Mouse (Mus musculus) stomach, postnatal 0 days (tissue): ENCODE results near the gene Traf3ip2. TPM values are rescaled to one million over a fixed set of nuclear protein-coding genes. Genes with fewer than 3 reads are reported as not detected.

Experiments
- ATAC-seq: fragments of 200-750 bp; cut with Nextera tagmentation; 2 replicates; pipeline ENCODE4 v1.8.0; 2017; ENCODE audit not compliant: low FRiP score, low TSS enrichment
- DNase-seq: peaks from one replicate; pipeline ENCODE4 v3.0.0-alpha.2; 2016; ENCODE audit warnings: low spot score
- H3K27ac ChIP-seq: fragments of 300-500 bp; sonication (generic); replicated peaks from 2 replicates; pipeline ENCODE4 v1.5.1; 2014; ENCODE audit warnings: mild to moderate bottlenecking, control low read depth
- H3K27me3 ChIP-seq: fragments of 300-500 bp; sonication (generic); 2 replicates; pipeline ENCODE4 v1.6.1; 2014; ENCODE audit warnings: low read length; ENCODE audit not compliant: control insufficient read depth, insufficient read depth
- H3K36me3 ChIP-seq: fragments of 300-500 bp; sonication (generic); 2 replicates; pipeline ENCODE4 v1.6.1; 2014; ENCODE audit warnings: low read length, mixed read lengths; ENCODE audit not compliant: control insufficient read depth, insufficient read depth
- H3K4me1 ChIP-seq: fragments of 300-500 bp; sonication (generic); replicated peaks from 2 replicates; pipeline ENCODE4 v1.6.1; 2014; ENCODE audit warnings: antibody characterized with exemption; ENCODE audit not compliant: control insufficient read depth, insufficient read depth
- H3K4me2 ChIP-seq: fragments of 300-500 bp; sonication (generic); replicated peaks from 2 replicates; pipeline ENCODE4 v1.6.1; 2014; ENCODE audit warnings: low read depth, mild to moderate bottlenecking, control low read depth, moderate library complexity
- H3K4me3 ChIP-seq: fragments of 300-500 bp; sonication (generic); 2 replicates; pipeline ENCODE4 v1.5.1; 2014; ENCODE audit warnings: low read depth, low read length, control low read depth
- H3K9ac ChIP-seq: fragments of 300-500 bp; sonication (generic); 2 replicates; pipeline ENCODE4 v1.6.1; 2014; ENCODE audit warnings: mild to moderate bottlenecking, low read length, control low read depth, mixed read lengths
- H3K9me3 ChIP-seq: fragments of 300-500 bp; sonication (generic); 2 replicates; pipeline ENCODE4 v1.6.1; 2016; ENCODE audit warnings: low read length; ENCODE audit not compliant: control insufficient read depth
- CTCF ChIP-seq: IDR thresholded peaks from 2 replicates; pipeline ENCODE4 v1.5.1; 2016; ENCODE audit warnings: antibody characterized with exemption, low read depth, mild to moderate bottlenecking, moderate library complexity
- EP300 ChIP-seq: optimal IDR thresholded peaks from 2 replicates; pipeline ENCODE3; 2016; ENCODE audit warnings: antibody characterized with exemption
- WGBS: fragments of 180-500 bp; shearing (Covaris S2); extraction: QIAGEN DNeasy Blood & Tissue Kit; methylation state at CpG from one replicate; pipeline ENCODE4 v1.1.7; 2014; 5-methylcytosine and 5-hydroxymethylcytosine counted together
- polyA plus RNA-seq: library from polyadenylated mRNA; unstranded; fragments of >200 nt; fragmentation: Nextera tagmentation; extraction: Ambion mirVana; gene quantifications from 2 replicates; pipeline ENCODE4 v1.2.1, GENCODE M21; 2015

Traf3ip2 gene
- polyA plus RNA-seq, 1 experiment from 2014 or later: 19.4 TPM

- Histone ChIP-seq H3K36me3 (no peaks in the 10 kb centered on the region), H3K9ac (no peak overlapping the region), H3K4me2 (no peak overlapping the region), H3K4me1 (peaks cover 8% of the 10 kb centered on the region; the same call in 1 of the 2 replicates), H3K9me3 (no peaks in the 10 kb centered on the region), H3K27ac (no peak overlapping the region), H3K4me3 (no peak overlapping the region), H3K27me3 (no peaks in the 10 kb centered on the region)
- 31% methylated on average over 4 of the region's 4 CpGs for WGBS
- DNase-seq (no peak), ATAC-seq (peak; percentile 60)
- TF ChIP-seq EP300 (no peak), CTCF (no peak)
Observed at GRCm38 (mm10) chr10:39665071-39665502, 52.4 kb downstream of the Traf3ip2 start.

- Histone ChIP-seq H3K27ac (0 out of 2 replicates have a peak overlapping the region, but pooled peaks have one; percentile 49), H3K9ac (no peak overlapping the region), H3K27me3 (no peaks in the 10 kb centered on the region), H3K36me3 (no peaks in the 10 kb centered on the region), H3K4me1 (peaks cover 8% of the 10 kb centered on the region; the same call in 1 of the 2 replicates), H3K4me2 (no peak overlapping the region), H3K9me3 (no peaks in the 10 kb centered on the region), H3K4me3 (no peak overlapping the region)
- DNase-seq (no peak), ATAC-seq (no peak)
- no peak for TF ChIP-seq CTCF
- TF ChIP-seq EP300: no peak
- 33% methylated on average over 3 of the region's 3 CpGs for WGBS
Observed at GRCm38 (mm10) chr10:39666027-39666426, 53.3 kb downstream of the Traf3ip2 start.

GRCm38 (mm10) chr10:39671451-39671850, 58.7 kb downstream of the Traf3ip2 start:
- H3K9ac ChIP-seq: no peak overlapping the region
- H3K9me3 ChIP-seq: no peaks in the 10 kb centered on the region
- WGBS: 83% methylated on average over 1 of the region's 1 CpGs
- H3K4me3 ChIP-seq: no peak overlapping the region
- DNase-seq (no peak), ATAC-seq (no peak)
- H3K36me3 ChIP-seq: no peaks in the 10 kb centered on the region
- H3K27ac ChIP-seq: no peak overlapping the region; the same call in 1 of the 2 replicates
- no peaks in the 10 kb centered on the region for H3K27me3 ChIP-seq
- H3K4me2 ChIP-seq: no peak overlapping the region
- TF ChIP-seq EP300: no peak
- TF ChIP-seq CTCF: no peak
- 0 out of 2 replicates have a peak, but pooled peaks cover 3% of the 10 kb centered on the region for H3K4me1 ChIP-seq

GRCm38 (mm10) chr10:39672547-39673051, 59.9 kb downstream of the Traf3ip2 start:
- H3K4me2 ChIP-seq: no peak overlapping the region
- H3K36me3 ChIP-seq: no peaks in the 10 kb centered on the region
- no peak for DNase-seq
- peak overlapping the region; percentile 24; the same call in 1 of the 2 replicates for H3K27ac ChIP-seq
- 0 out of 2 replicates have a peak, but pooled peaks cover 2% of the 10 kb centered on the region for H3K4me1 ChIP-seq
- H3K27me3 ChIP-seq: no peaks in the 10 kb centered on the region
- H3K4me3 ChIP-seq: no peak overlapping the region
- no peaks in the 10 kb centered on the region for H3K9me3 ChIP-seq
- WGBS: 43% methylated on average over 4 of the region's 4 CpGs
- 0 out of 2 replicates have a peak, but pooled peaks have one; percentile 38 for ATAC-seq
- H3K9ac ChIP-seq: no peak overlapping the region
- TF ChIP-seq EP300 (no peak), CTCF (no peak)

- 0 out of 2 replicates have a peak overlapping the region, but pooled peaks have one; percentile 24 for H3K27ac ChIP-seq
- 0 out of 2 replicates have a peak, but pooled peaks cover 2% of the 10 kb centered on the region for H3K4me1 ChIP-seq
- ATAC-seq: no peak
- no peak overlapping the region for H3K9ac ChIP-seq
- H3K4me3 ChIP-seq: no peak overlapping the region
- no peak overlapping the region for H3K4me2 ChIP-seq
- H3K9me3 ChIP-seq: no peaks in the 10 kb centered on the region
- WGBS: 37% methylated on average over 3 of the region's 3 CpGs
- DNase-seq: no peak
- H3K36me3 ChIP-seq: no peaks in the 10 kb centered on the region
- no peak for TF ChIP-seq EP300
- TF ChIP-seq CTCF: no peak
- H3K27me3 ChIP-seq: no peaks in the 10 kb centered on the region
Observed at GRCm38 (mm10) chr10:39674106-39674505, 61.4 kb downstream of the Traf3ip2 start.

GRCm38 (mm10) chr10:39674766-39675165, 62.0 kb downstream of the Traf3ip2 start:
- Histone ChIP-seq H3K4me2 (no peak overlapping the region), H3K9ac (no peak overlapping the region), H3K4me1 (0 out of 2 replicates have a peak, but pooled peaks cover 2% of the 10 kb centered on the region), H3K27ac (no peak overlapping the region), H3K36me3 (no peaks in the 10 kb centered on the region), H3K4me3 (no peak overlapping the region), H3K9me3 (no peaks in the 10 kb centered on the region), H3K27me3 (no peaks in the 10 kb centered on the region)
- DNase-seq (no peak), ATAC-seq (no peak)
- TF ChIP-seq CTCF (no peak), EP300 (no peak)
- WGBS: 77% methylated on average over 3 of the region's 3 CpGs
